In the genomic region with DNA sequence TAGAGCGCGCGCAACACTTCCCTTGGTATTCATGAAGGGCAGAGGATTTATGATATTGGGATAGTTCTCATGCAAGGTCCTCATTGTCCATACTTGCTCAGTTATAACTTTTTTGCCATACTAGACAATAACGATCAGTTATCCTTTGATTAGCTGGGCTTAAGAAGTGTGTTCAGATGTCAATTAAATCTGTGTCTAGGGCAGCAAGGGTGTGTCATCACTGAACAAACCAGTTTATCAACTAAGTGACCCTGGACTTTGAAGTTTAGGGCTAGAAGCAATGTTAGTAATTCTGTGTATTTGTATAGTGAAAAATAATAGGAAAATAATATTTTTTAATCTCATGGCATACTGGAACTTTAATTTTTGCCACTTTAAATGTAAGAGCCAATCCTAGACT, we compare ENCODE assay signal across 26 mouse cellular contexts.
"Had no signal": no experiment of that assay in that cellular context is flagged by ENCODE, and none has a peak within 500 bp of the region (broad histone marks: within the 10 kb centered on the region; RNA-seq: fewer than 3 reads in every experiment).

No protein-coding gene starts in this region.

- H3K36me3 ChIP-seq: heart, embryonic 10.5 days; heart, embryonic 12.5 days; hindbrain, embryonic 10.5 days; hindbrain, embryonic 12.5 days; limb, embryonic 10.5 days; limb, embryonic 12.5 days; liver, embryonic 12.5 days had no signal

- H3K4me3 ChIP-seq: gastrocnemius, adult 2 months; heart, adult 2 months; heart, embryonic 10.5 days; heart, embryonic 12.5 days; hindbrain, embryonic 10.5 days; hindbrain, embryonic 12.5 days; layer of hippocampus, adult 2 months; left cerebral cortex, adult 2 months; limb, embryonic 10.5 days; limb, embryonic 12.5 days; liver, embryonic 12.5 days had no signal

- DNase-seq: gastrocnemius, adult 2 months; gastrocnemius, postnatal 10 days; gastrocnemius, postnatal 25 days; heart, adult 2 months; heart, postnatal 10 days; heart, postnatal 4 days; kidney, adult 11 months; kidney, adult 2 months; kidney, adult 9 months; kidney, postnatal 10 days; kidney, postnatal 25 days; kidney, postnatal 4 days; liver had no signal

- H3K4me2 ChIP-seq: heart, embryonic 12.5 days; hindbrain, embryonic 12.5 days; hindbrain, embryonic 14.5 days; limb, embryonic 12.5 days; liver, embryonic 12.5 days had no signal

- H3K9me3 ChIP-seq: heart, embryonic 10.5 days; heart, embryonic 12.5 days; hindbrain, embryonic 10.5 days; hindbrain, embryonic 12.5 days; limb, embryonic 10.5 days; limb, embryonic 12.5 days; liver, embryonic 12.5 days had no signal

- H3K4me1 ChIP-seq: heart, embryonic 10.5 days; heart, embryonic 12.5 days; hindbrain, embryonic 10.5 days; hindbrain, embryonic 12.5 days; limb, embryonic 10.5 days; limb, embryonic 12.5 days; liver, embryonic 12.5 days had no signal

- H3K9ac ChIP-seq: heart, embryonic 12.5 days; hindbrain, embryonic 12.5 days; hindbrain, embryonic 14.5 days; limb, embryonic 12.5 days; liver, embryonic 12.5 days; liver, embryonic 14.5 days had no signal

- H3K27me3 ChIP-seq: heart, embryonic 12.5 days; hindbrain, embryonic 12.5 days; limb, embryonic 12.5 days; liver, embryonic 12.5 days had no signal

- ATAC-seq: hindbrain, embryonic 16.5 days; inflammation-experienced regulatory T-cells, adult 6 months; liver, embryonic 12.5 days had no signal

- H3K27ac ChIP-seq: gastrocnemius, adult 2 months; heart, adult 2 months; heart, embryonic 10.5 days; hindbrain, embryonic 10.5 days; hindbrain, embryonic 12.5 days; hindbrain, embryonic 14.5 days; left cerebral cortex, adult 2 months; limb, embryonic 10.5 days; limb, embryonic 12.5 days; liver, embryonic 12.5 days; liver, embryonic 14.5 days had no signal
